Mouse (Mus musculus) heart, postnatal 0 days (tissue): Measurements from ENCODE around the gene Cnih2. TPM values are rescaled to one million over a fixed set of nuclear protein-coding genes. Genes with fewer than 3 reads are reported as not detected.

Source experiments
- ATAC-seq: fragments of 200-750 bp; cut with Nextera tagmentation; 2 replicates; pipeline ENCODE4 v1.8.0; 2017; ENCODE audit warnings: low read depth, moderate number of reproducible peaks, moderate library complexity; ENCODE audit not compliant: insufficient read depth
- DNase-seq: peaks from one replicate; pipeline ENCODE4 v3.0.0-alpha.2; 2016; ENCODE audit warnings: low spot score
- H3K27ac ChIP-seq: fragments of 300-500 bp; sonication (generic); 2 replicates; pipeline ENCODE4 v1.5.1; 2014; ENCODE audit warnings: low read depth, mild to moderate bottlenecking
- H3K27me3 ChIP-seq: fragments of 300-500 bp; sonication (generic); 2 replicates; pipeline ENCODE4 v1.6.1; 2014; ENCODE audit warnings: low read length, mixed read lengths; ENCODE audit not compliant: control insufficient read depth, insufficient read depth
- H3K36me3 ChIP-seq: fragments of 300-500 bp; sonication (generic); replicated peaks from 2 replicates; pipeline ENCODE4 v1.6.1; 2014; ENCODE audit warnings: low read length, mixed read lengths; ENCODE audit not compliant: control insufficient read depth, insufficient read depth
- H3K4me1 ChIP-seq: fragments of 300-500 bp; sonication (generic); 2 replicates; pipeline ENCODE4 v1.6.1; 2014; ENCODE audit warnings: antibody characterized with exemption; ENCODE audit not compliant: control insufficient read depth, insufficient read depth
- H3K4me2 ChIP-seq: fragments of 300-500 bp; sonication (generic); 2 replicates; pipeline ENCODE4 v1.6.1; 2014; ENCODE audit warnings: low read depth, mild to moderate bottlenecking, low read length, moderate library complexity
- H3K4me3 ChIP-seq: fragments of 300-500 bp; sonication (generic); 2 replicates; pipeline ENCODE4 v1.5.1; 2014; ENCODE audit warnings: low read depth, low read length
- H3K9ac ChIP-seq: fragments of 300-500 bp; sonication (generic); replicated peaks from 2 replicates; pipeline ENCODE4 v1.6.1; 2014; ENCODE audit warnings: low read depth, low read length, mixed read lengths
- H3K9me3 ChIP-seq: fragments of 300-500 bp; sonication (generic); replicated peaks from 2 replicates; pipeline ENCODE4 v1.6.1; 2016; ENCODE audit warnings: low read length; ENCODE audit not compliant: control insufficient read depth
- CTCF ChIP-seq: IDR thresholded peaks from 2 replicates; pipeline ENCODE4 v1.5.1; 2016; ENCODE audit warnings: antibody characterized with exemption, control low read depth, low read depth
- EP300 ChIP-seq: IDR thresholded peaks from 2 replicates; pipeline ENCODE4 v1.6.1; 2016; ENCODE audit warnings: antibody characterized with exemption, low read depth
- WGBS: fragments of 180-500 bp; shearing (Covaris S2); extraction: QIAGEN DNeasy Blood & Tissue Kit; methylation state at CpG from one replicate; pipeline ENCODE4 v1.1.7; 2014; 5-methylcytosine and 5-hydroxymethylcytosine counted together
- polyA plus RNA-seq: library from polyadenylated mRNA; unstranded; fragments of >200 nt; fragmentation: Nextera tagmentation; extraction: Ambion mirVana; gene quantifications from 2 replicates; pipeline ENCODE4 v1.2.1, GENCODE M21; 2015
- total RNA-seq: library from RNA; depleted of rRNA; stranded (reverse); fragments of >200 nt; gene quantifications from 2 replicates; pipeline ENCODE4 v1.2.3, GENCODE M21; 2014; ENCODE audit warnings: low replicate concordance

Gene Cnih2
- total and polyA plus RNA-seq, 2 experiments from 2014 or later, result 1.1 TPM; not detected in 1

- peaks cover 43% of the 10 kb centered on the region for H3K27me3 ChIP-seq
- no peak overlapping the region for H3K4me3 ChIP-seq
- ATAC-seq (no peak), DNase-seq (no peak)
- H3K4me2 ChIP-seq, result no peak overlapping the region
- no peak overlapping the region for H3K9ac ChIP-seq
- H3K36me3 ChIP-seq, result no peaks in the 10 kb centered on the region
- WGBS, result 71% methylated on average over 1 of the region's 1 CpGs
- no peaks in the 10 kb centered on the region for H3K9me3 ChIP-seq
- TF ChIP-seq CTCF (no peak), EP300 (no peak)
- no peaks in the 10 kb centered on the region for H3K4me1 ChIP-seq
- H3K27ac ChIP-seq, result no peak overlapping the region
These were observed 19.0 kb downstream of the Cnih2 start for GRCm38 (mm10) chr19:5079279-5079678.

DNA sequence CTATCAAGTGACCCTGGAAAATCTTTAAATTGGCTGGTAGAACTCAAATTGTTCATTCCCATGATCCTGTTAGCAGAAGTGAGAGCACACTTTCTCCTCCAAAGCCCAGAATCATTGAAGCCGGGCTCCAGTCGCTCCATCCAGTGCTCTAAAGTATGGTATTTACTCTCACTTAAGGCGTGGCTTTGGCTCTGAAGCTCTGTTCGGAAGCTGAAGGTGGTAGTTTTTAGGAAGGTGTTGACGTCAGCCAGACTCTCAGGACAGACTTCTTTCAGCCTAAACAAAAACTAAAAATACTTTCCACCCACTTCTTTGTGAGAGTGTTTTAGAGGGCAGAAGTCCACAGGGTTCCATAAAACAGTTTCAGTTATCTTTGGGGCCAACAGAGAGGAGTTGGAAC is 24.8 kb downstream of the Cnih2 start:
- H3K9me3 ChIP-seq, result no peaks in the 10 kb centered on the region
- ATAC-seq, result no peak
- no peak overlapping the region for H3K9ac ChIP-seq
- peaks cover 4% of the 10 kb centered on the region; the same call in 1 of the 2 replicates for H3K4me1 ChIP-seq
- H3K4me2 ChIP-seq, result no peak overlapping the region
- no peaks in the 10 kb centered on the region for H3K36me3 ChIP-seq
- no peak overlapping the region for H3K4me3 ChIP-seq
- H3K27me3 ChIP-seq, result peaks cover 26% of the 10 kb centered on the region
- TF ChIP-seq CTCF (no peak), EP300 (no peak)
- WGBS, result 27% methylated on average over 5 of the region's 5 CpGs
- no peak for DNase-seq
- no peak overlapping the region for H3K27ac ChIP-seq

DNA sequence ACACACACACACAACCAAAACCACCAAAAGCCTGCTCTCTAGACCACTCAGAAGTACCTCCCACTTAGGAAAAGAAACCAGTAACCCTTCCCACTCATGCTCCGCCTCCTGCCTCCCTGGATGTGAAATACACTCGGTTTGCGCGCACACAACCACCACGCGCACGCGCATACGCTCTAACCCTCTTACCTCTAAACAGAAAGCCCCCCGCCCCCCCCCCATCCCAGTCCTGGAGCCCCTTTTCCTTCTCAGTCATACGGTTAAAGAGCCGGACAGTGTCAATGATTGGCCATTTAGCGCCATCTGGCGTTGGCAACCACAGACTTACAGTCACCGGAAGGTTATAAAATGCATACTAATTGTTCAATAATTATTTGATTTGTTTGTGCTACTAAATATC is 25.3 kb downstream of the Cnih2 start:
- Histone ChIP-seq H3K27ac (no peak overlapping the region), H3K4me1 (peaks cover 7% of the 10 kb centered on the region; the same call in 1 of the 2 replicates), H3K9me3 (no peaks in the 10 kb centered on the region), H3K27me3 (peaks cover 31% of the 10 kb centered on the region), H3K9ac (no peak overlapping the region), H3K4me3 (peak overlapping the region; percentile 50), H3K36me3 (no peaks in the 10 kb centered on the region), H3K4me2 (peak overlapping the region; percentile 78)
- WGBS, result 1% methylated on average over 15 of the region's 15 CpGs
- TF ChIP-seq CTCF (peak; percentile 58), EP300 (no peak)
- no peak for ATAC-seq
- no peak for DNase-seq

GRCm38 (mm10) chr19:5072389-5073019 is 25.8 kb downstream of the Cnih2 start:
- Histone ChIP-seq H3K4me2 (peak overlapping the region; percentile 78), H3K27ac (peak overlapping the region; percentile 41; the same call in 1 of the 2 replicates), H3K4me3 (peak overlapping the region; percentile 50), H3K27me3 (peaks cover 33% of the 10 kb centered on the region), H3K9me3 (no peaks in the 10 kb centered on the region), H3K36me3 (no peaks in the 10 kb centered on the region), H3K4me1 (peaks cover 13% of the 10 kb centered on the region), H3K9ac (peak overlapping the region; percentile 17; the same call in 1 of the 2 replicates)
- no peak for DNase-seq
- TF ChIP-seq EP300, result no peak
- TF ChIP-seq CTCF, result no peak
- 0 out of 2 replicates have a peak, but pooled peaks have one; percentile 12 for ATAC-seq
- 5% methylated on average over 20 of the region's 20 CpGs for WGBS

DNA sequence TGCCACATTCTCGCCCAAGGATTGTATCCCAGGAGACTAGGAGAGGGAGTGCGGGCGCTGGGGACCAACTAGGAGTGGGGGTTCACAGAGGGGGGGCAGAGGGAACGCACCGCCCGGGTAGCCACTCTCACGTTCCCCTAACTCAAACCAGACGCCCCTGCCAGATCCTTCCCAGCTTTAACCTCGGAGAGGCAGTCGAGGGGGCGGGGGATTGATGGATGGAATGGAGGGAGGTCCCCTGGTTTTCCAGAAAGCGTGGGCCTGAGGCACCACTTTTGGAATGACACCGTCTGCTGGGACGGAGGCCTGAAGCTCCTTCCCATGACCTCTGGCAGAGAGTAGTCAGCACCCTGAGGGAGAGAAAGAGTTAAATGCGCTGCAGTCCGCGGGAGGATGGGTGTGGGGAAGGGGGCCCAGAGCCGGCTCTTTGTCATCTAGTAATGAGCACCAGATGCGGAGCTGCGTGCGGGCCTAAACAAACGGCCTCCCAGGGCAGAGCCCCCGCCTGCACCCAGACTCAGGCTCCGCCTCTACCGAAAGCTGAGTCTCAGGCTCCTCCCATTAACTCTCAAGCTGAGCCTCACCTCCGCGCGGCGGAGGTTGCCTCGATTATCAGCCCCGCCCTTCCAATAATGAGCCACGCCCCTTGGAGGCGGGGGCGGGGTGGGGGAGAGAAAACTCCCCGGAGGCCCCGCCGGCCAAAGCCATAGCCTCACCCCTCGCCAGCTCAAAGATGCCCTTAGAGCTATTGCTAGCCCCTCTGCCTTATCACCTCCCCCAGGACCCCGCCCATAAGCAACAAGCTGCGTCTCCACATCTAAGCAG is 26.6 kb downstream of the Cnih2 start:
- WGBS, result 2% methylated on average over 40 of the region's 40 CpGs
- peak; percentile 57 for DNase-seq
- H3K36me3 ChIP-seq, result no peaks in the 10 kb centered on the region
- ATAC-seq, result peak; percentile 69
- peak overlapping the region; percentile 50 for H3K4me3 ChIP-seq
- peak overlapping the region; percentile 17; the same call in 1 of the 2 replicates for H3K9ac ChIP-seq
- peak overlapping the region; percentile 78 for H3K4me2 ChIP-seq
- peaks cover 20% of the 10 kb centered on the region for H3K4me1 ChIP-seq
- peaks cover 37% of the 10 kb centered on the region for H3K27me3 ChIP-seq
- no peak for TF ChIP-seq EP300
- TF ChIP-seq CTCF, result no peak
- peak overlapping the region; percentile 41; the same call in 1 of the 2 replicates for H3K27ac ChIP-seq
- no peaks in the 10 kb centered on the region for H3K9me3 ChIP-seq
